Mouse (Mus musculus) fibroblast of lung, adult 2 months (primary cell): ENCODE measurements at regions not wholly inside any gene's neighbourhood (a gene's known extent, or its start where the extent isn't known, plus 50 kb on each side); places are given as distances from the start of the nearest gene placed in this dataset.

Experiments
- DNase-seq: peaks from one replicate; pipeline ENCODE4 v3.0.0-alpha.2; 2011; ENCODE audit warnings: low read depth

DNA sequence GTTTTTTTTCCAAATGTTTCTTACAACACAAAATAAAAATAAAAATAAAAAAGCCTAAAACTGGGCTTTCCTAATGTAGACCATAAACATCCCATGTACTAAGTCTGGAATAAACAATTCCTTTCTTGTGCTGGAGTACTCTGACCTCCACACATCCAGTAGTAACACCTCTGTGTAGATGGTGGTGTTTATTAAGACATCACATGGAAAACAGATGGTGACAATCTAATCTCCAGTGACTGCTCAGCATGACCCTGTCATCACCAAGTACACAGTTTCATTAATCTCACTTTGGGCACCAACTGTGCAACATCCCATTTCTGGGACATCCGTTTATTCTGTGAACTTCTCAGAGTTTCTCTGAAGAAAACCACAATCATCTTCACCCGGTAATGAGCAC, 118.7 kb upstream of the Bank1 start:
- DNase-seq, result no peak

DNA sequence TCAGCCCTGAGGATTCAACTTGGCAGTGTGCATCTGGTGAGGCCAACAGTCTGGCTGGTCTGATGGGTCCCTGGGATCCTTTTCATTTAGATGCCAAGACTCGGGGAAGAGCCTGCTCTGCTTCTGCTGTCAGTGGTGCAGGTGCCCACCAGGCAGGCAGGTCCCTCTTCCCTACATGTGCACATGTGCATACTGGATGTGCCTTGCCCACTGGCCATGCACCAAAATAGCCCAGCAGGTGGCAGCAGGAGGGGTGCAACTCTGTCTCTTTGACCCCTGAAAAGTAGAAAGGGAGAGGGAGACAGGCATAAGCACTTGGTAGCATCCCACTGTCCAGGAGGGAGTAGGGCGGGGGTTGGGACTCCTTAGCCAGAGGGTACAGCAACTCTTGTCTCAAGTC, 116.2 kb upstream of the Bank1 start:
- DNase-seq, result no peak

DNA sequence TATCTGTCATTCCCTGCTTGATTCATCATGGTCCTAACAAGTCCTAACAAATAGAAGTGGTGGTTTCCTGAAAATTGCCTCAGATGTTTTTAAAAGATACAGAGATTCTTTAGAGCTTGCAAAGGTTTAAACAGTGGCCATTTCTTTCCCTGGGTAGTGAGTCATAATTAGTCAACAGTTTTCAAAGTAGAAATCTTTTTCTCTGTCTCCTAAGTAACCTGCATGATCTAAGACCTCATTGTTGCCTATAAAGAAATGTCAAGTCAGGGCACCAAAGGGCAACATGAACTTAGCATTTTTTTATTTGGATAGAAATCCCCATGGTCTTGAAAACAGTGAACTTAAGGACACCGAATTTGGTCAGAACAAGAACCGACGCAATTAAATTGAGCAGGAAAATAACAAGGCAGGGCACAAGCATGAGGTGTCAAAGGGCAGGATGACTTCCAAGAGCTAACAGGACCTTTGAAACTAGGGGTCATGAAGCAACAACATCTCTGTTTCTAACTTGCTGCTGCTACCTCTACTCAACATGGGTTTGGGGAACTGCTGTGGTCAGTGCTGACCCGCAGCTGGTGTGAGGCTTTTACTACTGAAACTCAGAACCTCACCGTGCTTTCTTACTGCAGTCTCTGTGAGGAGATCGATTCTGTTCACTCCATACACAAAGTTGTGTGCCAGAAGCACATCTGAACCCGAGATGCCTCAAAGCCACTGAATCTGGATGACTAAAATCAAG, 114.2 kb upstream of the Bank1 start:
- DNase-seq, result peak; percentile 68

DNA sequence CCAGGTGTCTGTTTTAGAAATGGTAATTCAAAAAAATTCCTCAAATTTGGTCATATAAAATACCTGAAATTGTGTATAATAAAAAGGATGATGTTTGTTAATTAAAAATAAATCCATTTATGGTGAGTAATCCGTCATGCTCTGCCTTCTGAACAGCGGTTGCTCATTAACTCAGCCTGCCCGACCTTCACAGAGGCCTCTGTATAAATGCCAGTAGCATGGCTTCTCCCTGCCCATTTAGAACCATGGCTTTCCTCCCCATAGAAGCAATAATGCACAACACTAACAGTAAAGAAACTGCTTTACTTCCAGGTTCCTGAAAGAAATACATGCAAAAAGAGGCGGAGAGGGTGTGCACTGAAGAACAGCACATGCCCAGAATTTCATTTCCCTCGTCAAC, 113.5 kb upstream of the Bank1 start:
- DNase-seq, result no peak

DNA sequence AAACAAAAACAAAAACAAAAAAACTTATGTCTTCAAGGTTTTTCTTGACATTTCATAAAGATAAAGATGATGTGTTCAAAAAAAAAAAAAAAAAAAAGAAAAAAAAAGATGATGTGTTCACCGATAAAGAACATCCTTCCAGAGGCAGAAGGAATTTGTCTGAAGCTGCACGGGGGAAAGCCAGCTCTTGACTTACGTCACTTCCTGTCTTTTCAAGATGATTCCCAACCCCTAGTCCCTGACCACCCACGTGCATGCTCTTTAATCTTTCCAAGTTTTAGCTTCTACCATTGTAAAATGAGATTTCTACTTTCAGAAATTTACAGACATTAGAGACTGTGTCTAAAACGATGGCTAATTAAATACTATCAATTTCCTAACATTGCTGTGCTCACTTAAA, 108.5 kb upstream of the Bank1 start:
- DNase-seq, result no peak

DNA sequence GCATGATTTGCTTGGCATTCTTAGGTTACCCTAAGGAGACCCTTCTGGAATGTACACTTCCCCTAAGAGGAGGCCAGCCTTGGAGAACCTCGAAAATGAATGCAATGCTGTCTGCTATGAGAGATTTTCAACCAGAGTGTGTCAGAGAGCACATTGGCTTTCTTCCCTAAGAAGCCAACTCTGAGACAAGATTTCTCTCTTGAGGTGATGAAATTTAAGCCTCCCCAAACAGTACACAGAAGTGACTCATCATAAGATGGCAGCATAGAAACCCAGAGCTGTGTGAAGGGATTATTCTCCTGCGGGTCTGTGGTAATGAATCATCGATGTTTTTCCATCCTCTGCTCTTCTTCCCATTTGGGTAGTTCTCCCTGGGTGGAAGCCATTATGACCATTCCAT, 106.2 kb upstream of the Bank1 start:
- DNase-seq, result peak; percentile 70

DNA sequence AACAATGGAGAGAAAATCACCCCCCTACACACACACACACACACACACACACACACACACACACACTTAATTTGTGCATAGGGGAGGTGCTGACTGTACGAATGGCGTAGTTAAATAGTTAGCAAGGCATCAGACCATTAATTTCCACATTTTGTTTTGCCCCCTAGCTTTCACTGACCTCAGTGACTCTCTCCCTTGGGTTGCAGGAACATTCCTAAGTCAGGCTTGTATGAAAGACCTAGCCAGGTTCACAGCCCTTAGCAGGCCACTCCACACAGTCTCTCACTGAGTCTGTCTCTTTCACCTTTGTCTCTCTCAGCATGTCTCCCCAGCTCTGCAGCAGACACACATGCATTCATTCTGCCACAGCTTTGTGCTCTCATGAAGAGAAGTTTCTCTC, 101.6 kb upstream of the Bank1 start:
- DNase-seq, result no peak

DNA sequence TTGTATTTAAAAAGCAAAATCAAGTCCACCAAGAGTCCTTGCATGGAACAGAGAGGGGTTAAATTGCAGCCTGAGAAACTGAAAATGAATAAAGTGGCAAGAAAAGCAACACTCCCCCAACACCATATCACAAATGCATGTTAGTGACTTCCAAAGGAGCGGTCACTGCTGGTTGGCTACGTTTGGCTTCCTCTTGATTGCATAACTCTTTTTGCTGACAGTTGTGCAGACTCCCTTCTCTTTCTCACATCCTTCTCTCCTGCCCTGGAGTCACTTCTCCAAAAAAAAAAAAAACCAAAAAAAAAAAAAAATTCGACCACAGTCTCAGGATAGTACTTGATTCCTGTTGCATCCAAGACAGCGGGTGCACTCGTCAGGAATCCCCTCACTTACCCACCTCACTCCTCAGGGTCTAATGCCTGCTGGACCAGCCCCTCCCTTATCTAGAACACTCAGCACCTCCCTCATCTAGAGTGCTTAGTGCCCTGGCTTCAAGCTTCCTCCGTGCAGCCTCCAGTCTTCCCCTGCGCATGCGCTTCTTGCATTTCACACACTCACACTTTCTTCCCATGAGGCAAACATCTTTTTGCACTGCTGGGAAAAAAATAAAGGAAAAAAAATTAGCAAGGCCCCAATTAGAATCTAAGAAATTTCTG, 100.8 kb upstream of the Bank1 start:
- no peak for DNase-seq

DNA sequence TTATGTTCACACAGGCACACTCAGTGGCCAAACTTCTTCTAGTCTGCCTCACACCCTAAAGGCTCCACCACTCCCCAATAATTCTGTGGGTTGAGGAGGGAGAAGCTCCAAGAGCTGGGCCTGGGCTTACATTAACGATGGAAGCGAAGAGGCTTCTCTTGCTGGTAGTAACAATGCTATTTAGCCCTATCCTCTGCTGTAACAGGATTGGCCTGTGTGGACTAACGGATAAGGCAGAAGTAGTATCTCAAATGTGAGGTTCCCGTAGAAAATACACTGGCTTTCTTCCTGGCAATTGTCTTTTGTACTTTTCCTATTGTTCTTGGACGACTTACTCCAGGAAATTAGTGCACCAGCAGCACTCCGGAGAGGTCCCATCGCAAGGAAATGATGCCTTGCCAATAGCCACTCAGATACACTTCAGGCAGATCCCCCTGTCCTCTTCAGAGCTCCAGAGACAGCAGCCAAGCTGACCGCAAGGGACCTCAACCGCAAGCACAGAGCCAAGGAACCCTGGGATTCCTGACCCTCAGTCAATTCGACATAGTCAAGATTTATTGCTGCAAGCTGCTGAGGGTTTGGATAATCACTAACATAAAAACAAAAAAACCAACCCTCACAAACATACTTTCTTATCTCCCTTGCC, 96.2 kb upstream of the Bank1 start:
- no peak for DNase-seq

DNA sequence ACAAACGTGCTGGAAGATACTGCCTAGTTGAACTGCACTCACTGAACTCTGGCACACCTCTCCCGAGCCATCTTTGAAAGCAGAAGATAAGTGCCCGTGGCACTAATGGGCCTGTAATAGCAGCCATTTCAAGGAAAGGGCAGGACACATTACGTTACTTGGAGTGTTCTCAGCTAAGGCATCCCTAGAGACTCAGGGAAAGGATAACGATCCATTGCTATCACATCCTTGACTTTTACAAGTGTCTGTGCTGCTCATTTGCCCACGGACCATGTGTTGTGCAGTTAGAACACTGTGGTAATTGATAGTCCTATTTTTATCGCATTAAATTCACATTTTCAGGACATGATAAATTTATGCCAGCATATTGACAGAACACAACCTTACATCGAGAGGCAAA, 79.7 kb upstream of the Bank1 start:
- DNase-seq, result no peak

DNA sequence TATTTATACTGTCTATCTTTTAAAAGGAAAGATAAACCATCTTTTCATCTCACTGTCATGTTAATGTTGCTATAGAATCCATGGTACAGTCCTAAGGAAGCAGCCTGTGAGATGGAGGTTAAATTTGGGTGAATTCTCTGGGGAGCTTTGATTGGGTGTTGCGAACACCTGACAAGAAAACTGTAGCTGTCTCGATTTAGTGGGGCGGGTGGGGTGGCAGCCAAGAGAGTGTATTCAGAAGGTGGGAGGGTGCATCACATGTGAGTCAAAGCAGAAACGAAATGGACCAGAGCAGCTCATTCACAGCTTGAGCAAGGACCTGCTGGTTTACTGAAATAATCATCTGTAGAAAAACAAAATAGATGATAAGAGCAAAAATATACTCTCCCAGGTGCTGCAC, 57.4 kb upstream of the Bank1 start:
- no peak for DNase-seq

DNA sequence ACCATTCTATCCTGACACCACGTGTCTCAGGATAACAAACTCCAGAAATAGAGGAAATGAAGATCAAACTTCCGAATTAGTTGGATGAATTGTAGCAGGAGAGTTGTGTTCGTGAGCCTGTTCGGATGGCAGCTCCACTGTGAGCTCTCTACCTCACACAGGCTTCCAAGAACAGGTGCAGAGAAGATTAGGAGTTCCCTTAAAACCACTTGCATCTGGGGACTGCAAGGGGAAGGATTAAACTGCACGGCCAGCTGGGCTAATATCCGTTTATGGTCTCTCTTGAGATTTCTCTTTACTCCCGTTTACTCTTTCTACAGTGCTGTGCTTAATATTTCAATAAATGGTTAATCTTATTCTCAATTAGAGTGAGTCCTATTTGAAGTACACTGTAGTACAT, 54.8 kb upstream of the Bank1 start:
- DNase-seq, result no peak

DNA sequence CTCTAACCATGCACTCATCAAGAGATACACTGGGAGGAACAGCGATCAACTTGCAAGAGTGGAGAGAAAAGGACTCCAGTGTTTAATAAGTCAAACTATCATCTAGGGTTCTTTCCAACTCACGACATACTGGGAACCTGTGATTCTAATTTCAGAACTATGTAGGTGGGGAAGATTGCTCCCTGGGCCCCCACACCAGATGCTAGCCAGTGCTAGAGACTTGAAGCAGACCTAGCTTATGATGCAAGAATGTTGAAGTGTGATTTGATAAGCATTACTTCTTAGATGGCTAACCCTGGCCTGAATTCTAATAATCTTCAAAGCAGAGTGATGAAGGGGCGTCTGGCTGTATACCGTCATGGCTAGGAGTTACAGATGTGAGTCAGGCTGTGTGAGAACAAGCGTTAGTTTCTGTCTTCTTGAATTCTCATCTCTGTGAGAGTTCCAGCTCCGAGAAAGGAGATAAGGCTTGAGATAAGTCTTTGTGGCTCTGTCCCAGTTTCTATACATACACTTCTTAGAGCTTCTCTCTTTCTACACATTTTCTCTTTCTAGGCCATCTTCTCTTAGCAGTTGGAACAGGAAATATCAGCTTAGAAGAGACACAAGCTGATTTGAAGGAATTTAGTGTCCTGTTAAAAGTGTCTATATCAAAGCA, 54.0 kb upstream of the Bank1 start:
- DNase-seq, result no peak

DNA sequence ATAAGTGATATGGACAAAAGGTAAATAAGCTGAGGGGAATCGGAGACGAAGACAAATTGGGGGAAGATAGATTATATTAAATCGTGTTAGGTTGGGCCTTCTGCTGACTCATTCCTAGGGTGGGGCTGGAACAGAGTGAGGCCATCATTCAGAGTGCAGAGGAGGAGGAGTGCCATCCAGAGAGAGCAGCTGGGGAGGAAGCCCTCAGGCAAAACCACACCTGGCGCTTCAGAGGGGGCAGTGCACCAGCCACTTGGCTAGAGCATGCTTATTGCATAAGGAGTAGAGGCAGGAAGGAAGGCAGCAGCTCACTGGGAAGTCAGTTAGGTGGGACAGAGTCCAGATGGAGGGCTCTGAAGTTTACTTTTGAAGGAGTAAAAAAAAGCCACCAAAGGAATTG, 51.0 kb upstream of the Bank1 start:
- no peak for DNase-seq
